Mouse (Mus musculus): ENCODE results near the gene Cd83. TPM values are rescaled to one million over a fixed set of nuclear protein-coding genes. Genes with fewer than 3 reads are reported as not detected.

The Cd83 gene
- polyA plus RNA-seq (2015; fragmentation: Nextera tagmentation; extraction: Ambion mirVana): 122 and 138 TPM in 2 replicates

GRCm38 (mm10) chr13:43784725-43785711, at the start of gene Cd83:
Cd83 (plus strand) TSS chr13:43784775.
- DNase-seq (ENCODE audit: low spot score): no peak

DNA sequence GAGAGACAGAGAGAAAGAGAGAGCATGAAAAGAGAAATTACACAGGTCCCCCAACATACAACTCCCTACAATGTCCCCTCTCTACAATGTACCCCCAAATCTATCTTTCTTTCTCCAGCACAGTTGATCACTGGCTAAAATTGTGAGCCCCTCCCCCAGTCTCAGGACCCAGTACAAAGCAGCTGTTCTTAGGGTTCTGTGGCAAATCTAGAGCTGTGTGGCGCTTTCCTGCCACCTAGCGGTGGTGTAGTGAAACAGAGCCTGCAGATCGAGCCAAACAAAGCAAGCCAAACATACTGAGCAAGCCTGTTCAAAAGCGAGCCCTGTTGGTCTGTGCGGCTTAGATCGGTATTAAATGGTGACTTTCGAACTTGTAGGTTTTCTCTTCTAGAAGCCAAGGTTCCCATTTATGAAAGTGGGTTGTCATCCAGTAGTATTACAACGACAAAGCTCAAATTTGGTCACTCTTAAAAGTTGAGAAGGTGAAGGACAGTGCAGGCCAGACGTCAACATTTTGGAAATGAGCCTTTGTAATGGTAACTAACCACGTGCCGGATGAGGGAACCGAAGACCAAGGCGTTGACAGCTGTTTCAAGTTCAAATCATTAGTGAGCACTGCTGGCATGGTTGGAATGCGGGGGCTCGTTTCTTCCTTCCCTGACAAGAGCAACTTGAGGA, 44.8 kb upstream of the Cd83 start:
- peak; percentile 82 for DNase-seq (ENCODE audit: low spot score)

DNA sequence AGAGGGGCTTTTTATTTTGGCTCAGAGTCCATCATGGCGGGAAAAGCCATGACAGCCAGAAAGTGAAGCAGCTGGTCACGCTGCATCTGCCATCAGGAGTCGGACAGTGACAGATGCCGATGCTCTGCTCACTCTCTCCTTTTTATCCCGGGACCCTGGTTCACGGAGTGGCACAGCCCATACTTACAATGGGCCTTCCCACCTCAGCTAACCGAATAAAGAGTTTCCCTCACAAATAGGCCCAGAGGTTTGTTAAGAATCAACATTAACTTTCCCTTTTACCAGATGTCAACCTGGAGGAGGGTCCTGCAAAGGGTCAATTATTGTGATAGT, 44.3 kb upstream of the Cd83 start:
- no peak for DNase-seq (ENCODE audit: low spot score)

DNA sequence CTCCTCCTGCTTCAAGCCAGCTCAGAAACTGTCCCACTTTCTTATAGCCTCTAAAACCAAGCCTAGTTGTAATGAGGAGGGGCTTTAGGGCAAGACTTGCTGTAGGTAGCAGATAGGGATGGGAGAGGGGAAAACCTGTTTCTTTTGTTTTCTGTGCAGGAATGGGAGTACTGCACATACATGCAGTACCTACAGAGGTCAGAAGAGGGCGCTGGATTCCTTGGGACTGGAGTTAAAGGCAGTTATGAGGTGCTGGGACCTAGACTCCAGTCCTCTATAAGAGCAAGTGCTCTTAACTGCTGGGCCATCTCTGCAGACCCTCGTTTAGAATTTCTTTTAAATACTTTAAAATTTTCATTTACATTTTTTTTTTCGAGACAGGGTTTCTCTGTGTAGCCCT, 41.9 kb upstream of the Cd83 start:
- no peak for DNase-seq (ENCODE audit: low spot score)

GRCm38 (mm10) chr13:43744259-43744658, 40.3 kb upstream of the Cd83 start:
- DNase-seq (ENCODE audit: low spot score): no peak

GRCm38 (mm10) chr13:43750301-43750700, 34.3 kb upstream of the Cd83 start:
- DNase-seq (ENCODE audit: low spot score): no peak

- DNase-seq (ENCODE audit: low spot score): no peak
These were observed 33.6 kb upstream of the Cd83 start for GRCm38 (mm10) chr13:43750966-43751365.

- DNase-seq (ENCODE audit: low spot score): no peak
These were observed 32.2 kb upstream of the Cd83 start for GRCm38 (mm10) chr13:43752407-43752806.

DNA sequence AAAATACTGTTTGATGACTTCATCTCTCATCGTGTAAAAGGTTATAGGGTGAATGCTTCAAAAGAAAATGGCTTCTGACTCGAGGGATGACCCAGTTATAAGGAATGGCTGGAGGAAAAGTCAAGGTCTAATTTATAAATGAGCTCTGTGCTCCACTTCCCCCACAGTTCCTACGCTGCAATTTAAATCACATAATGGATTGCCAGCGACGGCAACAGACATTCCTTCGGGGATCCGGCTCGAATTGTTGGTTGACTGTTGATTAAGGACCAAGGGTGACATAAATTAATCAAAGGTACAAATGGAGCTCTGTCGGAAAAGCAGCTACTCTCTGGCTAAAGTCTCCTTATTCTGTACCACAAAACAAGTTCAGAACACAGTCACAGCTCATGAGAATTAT, 30.9 kb upstream of the Cd83 start:
- DNase-seq (ENCODE audit: low spot score): no peak

DNA sequence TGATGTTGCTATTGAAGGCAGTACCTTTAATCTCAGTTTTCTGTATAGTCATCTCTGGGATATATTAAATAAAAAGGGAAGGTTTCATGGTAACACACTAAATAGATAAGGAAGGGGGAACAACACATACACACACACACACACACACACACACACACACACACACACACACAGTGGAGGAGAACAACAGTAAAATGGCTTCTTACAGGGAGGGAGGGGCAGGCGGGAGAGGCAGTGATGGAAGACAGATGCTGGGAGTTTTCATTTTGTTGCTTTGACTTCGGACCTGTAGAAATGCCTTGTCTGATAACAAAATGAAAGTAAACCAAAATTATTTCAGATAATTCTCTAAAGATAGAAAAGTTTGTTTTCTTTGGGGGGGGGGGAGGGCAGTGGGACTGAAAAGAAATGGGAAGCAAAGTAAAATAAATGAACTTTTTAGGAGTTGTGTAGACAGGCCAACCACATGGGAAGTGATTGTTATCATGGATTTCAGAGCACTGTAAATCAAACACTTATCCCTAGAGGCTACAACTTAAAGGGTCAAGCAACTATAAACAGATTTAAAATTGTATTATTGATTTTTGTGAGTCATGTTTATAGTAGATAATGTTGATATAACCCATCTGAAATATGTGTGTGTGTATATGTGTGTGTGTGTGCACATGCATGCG, 30.0 kb upstream of the Cd83 start:
- DNase-seq (ENCODE audit: low spot score): no peak

- no peak for DNase-seq (ENCODE audit: low spot score)
These were observed 29.0 kb upstream of the Cd83 start for GRCm38 (mm10) chr13:43755573-43755972.

DNA sequence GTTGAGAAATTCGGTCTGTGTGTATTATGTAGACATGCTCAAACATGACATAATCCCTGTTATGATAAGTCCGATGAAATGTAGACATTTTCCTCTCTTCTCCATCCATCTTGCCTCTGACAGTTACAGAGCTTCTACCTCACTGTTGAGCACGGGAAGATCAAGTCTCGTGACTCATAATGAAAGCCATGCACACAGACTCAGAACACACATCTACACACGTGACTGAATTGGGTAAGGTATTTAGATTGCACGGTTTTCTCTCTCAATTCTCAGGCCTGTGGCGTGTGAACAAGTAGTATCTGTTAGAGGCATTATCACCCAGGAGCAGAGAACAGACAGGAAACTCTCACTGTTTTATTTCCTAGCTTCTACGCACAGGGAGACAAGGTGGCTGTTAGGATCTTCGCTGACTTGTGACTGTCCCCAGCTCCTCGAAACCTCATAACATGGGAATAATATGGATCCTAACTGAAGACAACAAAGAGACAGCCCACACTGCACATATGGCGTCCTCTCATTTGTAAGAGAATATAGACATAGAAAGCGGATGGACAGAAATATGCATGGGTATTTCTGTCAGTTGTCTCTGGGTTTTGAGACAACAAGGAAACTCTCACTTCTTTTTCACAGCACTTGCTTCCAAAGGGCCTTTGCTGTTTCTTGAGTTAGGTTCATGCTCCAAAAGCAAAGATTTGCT, 23.3 kb upstream of the Cd83 start:
- DNase-seq (ENCODE audit: low spot score): no peak

DNA sequence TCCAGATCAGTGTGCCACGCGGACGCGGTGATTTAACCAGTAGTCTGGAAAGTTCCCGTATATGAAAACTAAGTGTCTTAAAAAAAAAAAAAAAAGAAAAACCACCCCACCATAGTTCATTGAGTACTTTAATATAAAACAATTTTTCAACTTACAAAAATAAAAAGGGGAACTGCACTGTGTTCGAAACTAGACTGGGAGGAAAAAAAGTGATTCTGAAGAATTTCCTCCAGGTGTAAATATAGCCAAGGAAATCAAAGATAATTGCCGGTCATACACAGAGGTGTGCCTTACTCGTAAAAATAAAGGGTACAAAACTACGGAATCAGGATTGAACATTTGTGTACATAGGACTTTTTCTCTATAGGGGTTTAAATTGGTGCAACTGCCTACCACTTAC, 21.7 kb upstream of the Cd83 start:
- DNase-seq (ENCODE audit: low spot score): no peak

GRCm38 (mm10) chr13:43763301-43763994, 21.1 kb upstream of the Cd83 start:
- DNase-seq (ENCODE audit: low spot score): no peak

DNA sequence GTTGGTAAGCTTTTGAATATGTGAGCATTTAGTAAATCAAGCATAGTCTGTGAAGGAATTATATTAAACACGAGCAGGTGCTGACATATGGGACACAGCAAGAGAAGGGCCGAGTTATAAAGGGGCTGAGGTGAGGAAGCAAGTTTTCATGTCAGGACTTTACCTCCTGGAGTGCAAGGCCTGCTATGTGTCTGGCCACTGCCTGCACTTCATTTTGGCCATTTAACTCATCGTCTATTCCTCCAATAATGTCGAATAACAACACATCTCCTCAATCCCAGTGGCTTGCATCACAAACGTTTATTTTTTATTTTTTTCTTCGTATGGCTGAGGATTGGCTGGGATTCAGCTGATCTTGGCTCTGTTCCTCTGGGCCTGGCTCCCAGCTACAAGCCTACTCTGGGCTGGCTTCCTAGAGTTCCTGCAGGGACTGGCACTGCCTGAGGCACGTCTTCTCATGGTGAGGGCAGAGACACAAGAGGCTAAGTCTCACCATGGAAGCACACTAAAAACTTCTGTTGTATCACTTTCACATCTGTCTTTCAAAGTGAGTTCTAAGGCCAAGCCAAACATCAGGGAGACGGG, 20.5 kb upstream of the Cd83 start:
- DNase-seq (ENCODE audit: low spot score): no peak

DNA sequence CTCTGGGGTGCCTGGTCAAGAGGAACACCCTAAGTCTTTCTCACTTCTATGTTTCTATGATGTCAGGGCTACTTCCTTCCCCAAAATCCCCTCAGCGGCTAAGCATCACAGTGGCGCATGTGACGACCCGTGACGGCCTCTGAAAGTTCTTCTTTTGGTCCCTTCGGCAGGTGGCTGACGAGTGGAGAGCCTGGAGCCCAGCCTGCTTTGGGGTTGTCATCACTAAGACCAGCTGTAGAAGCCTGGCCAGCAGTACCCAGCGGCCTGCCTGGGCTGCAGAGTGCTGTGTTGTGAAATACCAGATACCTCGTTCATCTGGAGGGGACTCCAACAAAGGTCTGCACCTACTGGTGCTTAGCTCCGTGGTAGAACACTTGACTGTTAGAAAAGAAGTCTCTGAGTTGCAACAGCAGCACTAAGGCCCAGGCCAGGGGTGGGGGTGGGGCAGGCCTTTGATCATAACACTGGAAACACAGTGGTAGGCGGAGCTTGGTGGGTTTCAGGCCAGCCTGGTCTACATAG, 19.2 kb upstream of the Cd83 start:
- no peak for DNase-seq (ENCODE audit: low spot score)

DNA sequence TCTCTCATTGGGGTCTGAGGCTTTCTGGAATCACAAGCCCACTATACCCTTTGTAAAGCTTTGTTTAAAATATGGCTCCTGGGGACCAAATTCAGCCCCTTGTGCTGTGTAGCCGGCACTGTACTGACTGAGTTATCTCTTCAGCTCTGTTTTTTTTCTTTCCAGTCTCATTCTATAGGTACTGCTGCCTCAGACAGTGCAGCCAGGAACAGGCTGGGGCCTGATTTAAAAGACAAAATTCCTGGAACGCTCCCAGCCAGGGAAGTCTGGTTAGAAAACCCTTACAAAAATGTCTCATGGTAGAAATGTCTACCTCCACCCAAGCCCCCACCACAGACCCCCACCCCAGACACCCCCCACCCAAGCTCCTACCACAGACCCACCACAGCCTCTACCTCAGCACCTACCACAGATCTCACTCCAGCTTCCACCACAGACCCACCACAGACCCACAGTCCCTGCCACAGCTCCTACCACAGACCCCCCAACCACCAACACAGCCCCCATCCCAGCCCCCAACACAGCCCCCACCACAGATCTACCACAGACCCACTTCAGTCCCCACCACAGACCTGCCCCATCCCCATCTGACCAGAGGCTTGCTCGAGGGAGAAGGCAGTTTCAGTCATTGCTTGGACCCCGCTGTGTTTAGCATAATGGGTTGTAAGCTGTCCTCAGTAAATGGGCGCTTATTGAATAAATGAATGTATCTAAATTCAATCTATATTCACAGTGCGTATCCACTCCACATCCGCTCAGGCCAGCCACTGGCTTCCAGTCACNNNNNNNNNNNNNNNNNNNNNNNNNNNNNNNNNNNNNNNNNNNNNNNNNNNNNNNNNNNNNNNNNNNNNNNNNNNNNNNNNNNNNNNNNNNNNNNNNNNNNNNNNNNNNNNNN, 17.5 kb upstream of the Cd83 start:
- no peak for DNase-seq (ENCODE audit: low spot score)

DNA sequence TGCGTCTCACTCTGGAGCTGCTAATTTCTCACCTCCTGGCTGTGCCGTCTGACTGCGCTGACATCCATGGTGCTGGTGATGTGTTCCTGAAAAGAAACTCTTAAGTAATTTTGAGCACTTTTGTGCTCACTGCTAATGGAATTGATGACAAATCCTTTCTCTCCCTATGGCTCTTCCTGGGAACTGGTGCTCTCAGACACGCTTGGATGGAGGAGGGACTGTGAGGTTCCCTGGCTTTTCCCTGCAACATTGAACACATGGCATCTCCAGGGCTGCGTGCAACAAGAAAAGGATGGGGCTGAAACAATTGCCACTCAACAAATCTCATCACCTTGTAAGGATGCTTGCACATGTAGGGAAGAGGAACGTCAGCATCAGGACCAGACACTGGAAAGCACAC, 11.6 kb upstream of the Cd83 start:
- no peak for DNase-seq (ENCODE audit: low spot score)

DNA sequence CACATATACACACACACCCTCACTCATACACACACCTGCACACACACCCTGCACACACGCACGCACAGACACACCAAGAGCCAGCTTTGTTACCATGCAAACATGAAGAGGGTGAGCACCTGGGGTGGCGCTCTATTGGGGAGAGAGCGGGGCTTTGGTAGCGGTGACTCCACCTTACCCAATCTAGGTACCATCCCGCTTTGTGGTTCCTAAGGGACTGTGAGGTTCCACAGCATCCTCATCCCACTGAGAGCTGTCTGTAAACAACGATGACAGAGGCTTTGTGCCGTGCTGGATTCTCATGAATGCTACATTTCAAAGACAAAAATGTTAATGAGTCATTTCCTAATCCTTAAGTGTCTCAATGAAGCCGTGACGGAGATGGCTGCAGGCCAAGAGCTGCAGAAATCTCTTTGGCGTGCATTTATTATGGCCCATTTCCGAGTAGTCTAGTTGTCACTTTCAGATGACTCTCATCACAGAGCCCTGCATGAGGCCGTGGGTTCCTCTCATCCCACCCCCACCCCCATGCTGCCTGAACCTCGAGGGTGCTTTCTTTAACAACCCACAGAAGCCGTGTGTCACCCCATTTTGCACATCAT, 10.5 kb upstream of the Cd83 start:
- no peak for DNase-seq (ENCODE audit: low spot score)

Measured in thymus, postnatal 0 days (tissue).